Mouse (Mus musculus) spleen, postnatal 4 days (tissue): ENCODE measurements around the gene Zc3h12c.

Experiments
- DNase-seq, 2 experiments: peaks; one replicate each; pipeline ENCODE4 v3.0.0; 2022; ENCODE audit warnings: low spot score in 2 of 2

The Zc3h12c gene

GRCm38 (mm10) chr9:52167863-52168685 lies at the start of gene Zc3h12c:
Zc3h12c (minus strand) TSS chr9:52168572.
- peak; percentile 32 to 75 for DNase-seq

- DNase-seq = no peak
These were observed 49.3 kb upstream of the Zc3h12c start for GRCm38 (mm10) chr9:52217636-52218035.

GRCm38 (mm10) chr9:52215291-52215690 lies 46.9 kb upstream of the Zc3h12c start:
- DNase-seq = no peak

DNA sequence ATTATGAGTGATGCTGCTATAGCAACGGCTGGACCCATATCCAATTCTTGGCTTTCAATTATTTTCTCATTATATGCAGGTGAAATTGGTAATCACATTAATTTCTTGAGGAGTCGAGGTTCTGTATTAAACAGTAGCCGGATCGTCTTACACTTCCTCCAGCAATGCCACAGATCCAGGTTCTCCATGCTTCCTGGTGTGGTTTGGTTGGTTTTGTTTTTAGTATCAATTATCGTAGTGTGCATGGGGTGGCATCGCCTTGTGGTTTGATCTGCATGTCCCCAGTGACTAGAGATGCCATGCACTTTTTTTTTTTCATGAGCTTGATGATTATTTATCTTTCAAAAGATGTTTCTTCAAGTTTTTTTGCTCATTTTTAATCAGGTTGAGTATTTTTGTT lies 44.0 kb upstream of the Zc3h12c start:
- DNase-seq = no peak

GRCm38 (mm10) chr9:52208510-52209030 lies 40.2 kb upstream of the Zc3h12c start:
- no peak for DNase-seq

GRCm38 (mm10) chr9:52203189-52203588 lies 34.8 kb upstream of the Zc3h12c start:
- DNase-seq = no peak

DNA sequence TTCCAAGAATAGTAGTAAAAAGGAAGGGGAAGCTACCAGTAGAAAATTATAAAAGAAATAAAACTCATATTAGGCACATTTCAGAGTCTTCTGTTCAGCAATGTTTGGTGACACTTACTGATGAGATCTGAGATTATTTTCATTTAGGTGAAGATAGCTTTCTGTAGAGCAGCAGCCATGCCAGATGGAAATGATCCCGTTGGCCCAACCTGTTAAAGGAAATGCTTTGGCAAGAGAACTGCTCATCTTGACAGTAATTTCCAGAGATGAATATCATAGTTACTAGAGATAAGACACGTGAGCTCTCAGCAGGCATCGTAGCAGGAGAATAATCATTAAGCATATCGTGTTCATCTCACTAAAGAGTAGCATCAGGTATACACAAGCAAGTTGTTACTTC lies 31.9 kb upstream of the Zc3h12c start:
- DNase-seq = no peak

GRCm38 (mm10) chr9:52195853-52196252 lies 27.5 kb upstream of the Zc3h12c start:
- DNase-seq = no peak

GRCm38 (mm10) chr9:52193851-52194250 lies 25.5 kb upstream of the Zc3h12c start:
- no peak for DNase-seq

GRCm38 (mm10) chr9:52190907-52191306 lies 22.5 kb upstream of the Zc3h12c start:
- no peak for DNase-seq

DNA sequence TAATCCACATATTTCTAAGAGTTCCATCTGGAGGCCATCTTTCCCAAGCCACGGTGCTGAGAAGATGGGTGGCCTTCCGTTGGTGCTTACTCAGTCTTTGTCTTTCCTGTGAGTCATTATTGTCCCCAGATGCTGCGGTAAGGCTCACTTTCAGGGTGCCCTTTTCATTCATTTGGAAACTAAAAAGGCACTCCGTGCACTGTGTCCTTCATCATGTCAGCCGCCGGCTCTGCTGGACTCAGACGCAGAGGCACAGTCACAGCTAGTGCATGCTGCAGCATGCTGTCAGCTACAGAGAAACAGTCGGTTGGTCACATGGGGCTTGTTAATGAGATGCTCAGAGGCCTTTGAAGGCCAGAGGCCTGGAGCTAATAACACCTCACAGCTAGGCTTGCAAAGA lies 19.7 kb upstream of the Zc3h12c start:
- DNase-seq = no peak

- no peak for DNase-seq
These were observed 18.0 kb upstream of the Zc3h12c start for GRCm38 (mm10) chr9:52186296-52186941.

DNA sequence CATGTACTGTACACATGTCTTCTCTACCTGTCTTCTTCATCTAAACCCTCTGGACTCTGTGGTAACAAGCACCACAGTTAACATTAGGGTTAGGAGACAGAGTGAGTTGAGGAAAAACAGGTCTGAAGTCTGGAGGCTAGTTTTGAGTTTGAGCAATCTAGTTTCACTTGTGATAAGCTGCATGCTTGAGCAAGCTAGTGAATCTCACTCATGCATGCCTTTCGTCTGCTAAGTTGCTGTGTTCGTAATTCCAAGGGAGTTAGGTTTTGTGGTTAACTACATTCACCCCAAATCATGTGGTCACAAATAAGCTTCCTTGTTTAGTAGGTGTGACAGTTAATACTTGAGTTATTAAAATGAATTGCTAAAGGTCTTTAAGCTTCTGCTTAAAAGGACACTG lies 13.0 kb upstream of the Zc3h12c start:
- no peak for DNase-seq

DNA sequence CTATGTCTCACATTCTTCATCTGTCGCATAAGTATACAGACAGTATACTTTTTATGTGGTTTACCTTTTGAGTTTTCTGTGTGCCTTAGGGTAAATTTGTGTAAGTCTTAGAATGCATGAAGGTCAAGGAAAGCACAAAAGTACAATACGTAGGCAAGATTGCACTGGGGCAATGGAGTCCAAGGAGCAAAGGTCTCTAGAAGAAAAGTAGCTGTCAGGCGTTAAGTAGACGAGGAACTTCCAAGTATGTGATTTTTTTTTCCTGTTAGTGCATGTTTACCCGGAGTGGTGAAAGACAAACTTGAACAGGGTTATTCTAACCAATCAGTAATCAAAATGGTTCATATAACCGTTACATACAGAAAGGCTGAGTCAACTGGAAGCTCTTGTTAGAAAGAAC lies 12.5 kb upstream of the Zc3h12c start:
- DNase-seq = no peak

GRCm38 (mm10) chr9:52175257-52175859 lies 7.0 kb upstream of the Zc3h12c start:
- no peak for DNase-seq

DNA sequence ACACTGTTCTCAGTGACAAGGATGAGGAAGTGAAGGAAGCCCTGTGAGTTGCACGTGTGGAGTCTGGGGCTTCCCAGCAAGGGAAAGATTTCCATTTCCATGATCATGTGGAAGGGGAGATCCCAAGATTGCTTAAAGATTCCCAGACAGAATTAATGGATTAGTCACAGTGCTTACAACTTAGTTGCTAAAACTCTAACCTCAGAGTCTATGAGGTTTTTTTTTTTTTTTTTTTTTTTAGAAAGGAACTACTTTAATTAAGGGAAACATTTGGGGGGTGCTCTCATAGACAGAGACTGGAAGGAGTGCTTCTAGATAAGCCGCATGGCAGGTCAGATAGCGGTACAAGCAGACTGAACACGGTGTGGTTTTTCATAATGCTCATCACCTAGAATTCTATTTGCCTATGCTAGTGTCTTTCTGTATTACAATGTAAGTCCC lies 6.3 kb upstream of the Zc3h12c start:
- no peak for DNase-seq

- no peak for DNase-seq
These were observed 5.6 kb upstream of the Zc3h12c start for GRCm38 (mm10) chr9:52173937-52174336.

- no peak for DNase-seq
These were observed 4.2 kb upstream of the Zc3h12c start for GRCm38 (mm10) chr9:52172550-52172949.

DNA sequence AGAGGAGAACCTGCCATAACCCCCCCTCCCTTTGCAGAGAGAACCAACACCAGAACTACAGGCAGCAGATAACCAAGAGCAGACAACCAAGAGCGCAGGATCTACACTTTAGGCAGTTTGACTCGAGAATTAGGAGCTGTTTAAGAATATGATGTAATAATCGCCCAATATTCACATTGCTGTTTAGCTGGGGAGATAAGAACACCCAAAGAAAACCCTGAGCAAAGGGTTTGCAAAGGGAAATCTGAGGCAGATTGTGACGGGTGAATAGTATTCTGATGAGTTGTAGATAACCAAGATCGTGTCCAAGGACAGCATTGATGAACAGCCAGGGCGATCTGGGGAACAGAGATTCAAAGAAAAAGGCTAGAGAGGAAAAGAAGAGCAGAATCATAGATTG lies 2.3 kb upstream of the Zc3h12c start:
- no peak for DNase-seq

- no peak for DNase-seq
These were observed 1.8 kb upstream of the Zc3h12c start for GRCm38 (mm10) chr9:52170131-52170530.

GRCm38 (mm10) chr9:52168686-52169270 lies 406 bp upstream of the Zc3h12c start:
- peak; percentile 53 to 81 for DNase-seq

DNA sequence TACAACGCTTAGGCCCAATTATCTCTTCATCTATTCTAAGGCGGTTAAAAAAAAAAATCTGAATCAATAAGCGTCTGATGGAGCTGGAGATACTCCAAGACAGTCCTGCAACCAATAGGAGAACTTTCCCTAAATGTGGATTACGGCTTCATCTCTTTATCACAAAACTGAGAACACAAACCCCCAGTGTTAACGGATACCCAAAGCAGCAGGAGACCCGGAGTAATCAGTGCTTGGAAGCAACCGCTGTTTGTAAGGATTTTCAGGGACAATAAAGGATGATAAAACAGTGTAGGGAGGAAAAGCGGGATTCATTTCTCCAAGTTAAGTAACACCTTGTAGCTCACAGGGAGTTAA lies 888 bp downstream of the Zc3h12c start:
- no peak for DNase-seq
